Mouse (Mus musculus): ENCODE measurements around the gene Hist1h4h. TPM values are rescaled to one million over a fixed set of nuclear protein-coding genes. Genes with fewer than 3 reads are reported as not detected.
A peak's percentile ranks its signal among the peaks of the same experiment; 100 is the strongest.

Hist1h4h gene
- polyA plus RNA-seq, 1 experiment: 150 TPM

- H3K36me3 ChIP-seq (ENCODE audit: control insufficient read depth, insufficient read depth, low read length): no peaks in the 10 kb centered on the region
- H3K27me3 ChIP-seq (ENCODE audit: control insufficient read depth, insufficient read depth, low read length): no peaks in the 10 kb centered on the region
- no peak for DNase-seq
- TF ChIP-seq CTCF (IDR thresholded peaks at IDR 0.05; ENCODE audit: borderline replicate concordance, control insufficient read depth, extremely low read depth, insufficient read depth, low read length, poor library complexity): no peak
- TF ChIP-seq POLR2A (IDR thresholded peaks at IDR 0.05; ENCODE audit: control insufficient read depth, extremely low read depth, insufficient read depth, low read length, poor library complexity): no peak
- no peak overlapping the region for H3K4me3 ChIP-seq (ENCODE audit: control insufficient read depth, insufficient read depth, low read length)
- 37% methylated on average over 14 of the region's 14 CpGs for WGBS
- 0 out of 2 replicates have a peak, but pooled peaks cover 5% of the 10 kb centered on the region for H3K4me1 ChIP-seq (replicated peaks; ENCODE audit: control insufficient read depth, insufficient read depth, low read length)
- H3K27ac ChIP-seq (ENCODE audit: control insufficient read depth, insufficient read depth, low read length): no peak overlapping the region
Measured at GRCm38 (mm10) chr13:23491990-23492389, 38.9 kb upstream of the Hist1h4h start.

GRCm38 (mm10) chr13:23495526-23495925 is 35.3 kb upstream of the Hist1h4h start:
- Histone ChIP-seq H3K4me3 (ENCODE audit: control insufficient read depth, insufficient read depth, low read length) (no peak overlapping the region), H3K4me1 (replicated peaks; ENCODE audit: control insufficient read depth, insufficient read depth, low read length) (0 out of 2 replicates have a peak, but pooled peaks cover 2% of the 10 kb centered on the region), H3K27me3 (ENCODE audit: control insufficient read depth, insufficient read depth, low read length) (no peaks in the 10 kb centered on the region), H3K27ac (ENCODE audit: control insufficient read depth, insufficient read depth, low read length) (no peak overlapping the region), H3K36me3 (ENCODE audit: control insufficient read depth, insufficient read depth, low read length) (no peaks in the 10 kb centered on the region)
- no peak for TF ChIP-seq POLR2A (IDR thresholded peaks at IDR 0.05; ENCODE audit: control insufficient read depth, extremely low read depth, insufficient read depth, low read length, poor library complexity)
- TF ChIP-seq CTCF (IDR thresholded peaks at IDR 0.05; ENCODE audit: borderline replicate concordance, control insufficient read depth, extremely low read depth, insufficient read depth, low read length, poor library complexity): no peak
- 93% methylated on average over 6 of the region's 6 CpGs for WGBS
- no peak for DNase-seq

GRCm38 (mm10) chr13:23497656-23498321 is 33.1 kb upstream of the Hist1h4h start:
- H3K4me1 ChIP-seq (replicated peaks; ENCODE audit: control insufficient read depth, insufficient read depth, low read length): no peaks in the 10 kb centered on the region
- no peaks in the 10 kb centered on the region for H3K27me3 ChIP-seq (ENCODE audit: control insufficient read depth, insufficient read depth, low read length)
- no peaks in the 10 kb centered on the region for H3K36me3 ChIP-seq (ENCODE audit: control insufficient read depth, insufficient read depth, low read length)
- H3K4me3 ChIP-seq (ENCODE audit: control insufficient read depth, insufficient read depth, low read length): no peak overlapping the region
- TF ChIP-seq CTCF (IDR thresholded peaks at IDR 0.05; ENCODE audit: borderline replicate concordance, control insufficient read depth, extremely low read depth, insufficient read depth, low read length, poor library complexity) (no peak), POLR2A (IDR thresholded peaks at IDR 0.05; ENCODE audit: control insufficient read depth, extremely low read depth, insufficient read depth, low read length, poor library complexity) (no peak)
- WGBS: 78% methylated on average over 19 of the region's 19 CpGs
- no peak for DNase-seq
- H3K27ac ChIP-seq (ENCODE audit: control insufficient read depth, insufficient read depth, low read length): no peak overlapping the region

- no peak for TF ChIP-seq POLR2A (IDR thresholded peaks at IDR 0.05; ENCODE audit: control insufficient read depth, extremely low read depth, insufficient read depth, low read length, poor library complexity)
- Histone ChIP-seq H3K27ac (ENCODE audit: control insufficient read depth, insufficient read depth, low read length) (no peak overlapping the region), H3K27me3 (ENCODE audit: control insufficient read depth, insufficient read depth, low read length) (no peaks in the 10 kb centered on the region), H3K36me3 (ENCODE audit: control insufficient read depth, insufficient read depth, low read length) (no peaks in the 10 kb centered on the region), H3K4me1 (replicated peaks; ENCODE audit: control insufficient read depth, insufficient read depth, low read length) (no peaks in the 10 kb centered on the region), H3K4me3 (ENCODE audit: control insufficient read depth, insufficient read depth, low read length) (no peak overlapping the region)
- WGBS: 63% methylated on average over 10 of the region's 10 CpGs
- DNase-seq: no peak
Measured at GRCm38 (mm10) chr13:23498653-23499052, 32.2 kb upstream of the Hist1h4h start.

GRCm38 (mm10) chr13:23499943-23500342 is 30.9 kb upstream of the Hist1h4h start:
- Histone ChIP-seq H3K27ac (ENCODE audit: control insufficient read depth, insufficient read depth, low read length) (no peak overlapping the region), H3K4me1 (replicated peaks; ENCODE audit: control insufficient read depth, insufficient read depth, low read length) (no peaks in the 10 kb centered on the region), H3K4me3 (ENCODE audit: control insufficient read depth, insufficient read depth, low read length) (no peak overlapping the region), H3K36me3 (ENCODE audit: control insufficient read depth, insufficient read depth, low read length) (no peaks in the 10 kb centered on the region), H3K27me3 (ENCODE audit: control insufficient read depth, insufficient read depth, low read length) (no peaks in the 10 kb centered on the region)
- no peak for DNase-seq
- no peak for TF ChIP-seq CTCF (IDR thresholded peaks at IDR 0.05; ENCODE audit: borderline replicate concordance, control insufficient read depth, extremely low read depth, insufficient read depth, low read length, poor library complexity)
- no peak for TF ChIP-seq POLR2A (IDR thresholded peaks at IDR 0.05; ENCODE audit: control insufficient read depth, extremely low read depth, insufficient read depth, low read length, poor library complexity)
- WGBS: 73% methylated on average over 7 of the region's 7 CpGs

- Histone ChIP-seq H3K4me1 (replicated peaks; ENCODE audit: control insufficient read depth, insufficient read depth, low read length) (no peaks in the 10 kb centered on the region), H3K36me3 (ENCODE audit: control insufficient read depth, insufficient read depth, low read length) (no peaks in the 10 kb centered on the region), H3K4me3 (ENCODE audit: control insufficient read depth, insufficient read depth, low read length) (no peak overlapping the region), H3K27me3 (ENCODE audit: control insufficient read depth, insufficient read depth, low read length) (no peaks in the 10 kb centered on the region), H3K27ac (ENCODE audit: control insufficient read depth, insufficient read depth, low read length) (no peak overlapping the region)
- DNase-seq: peak; percentile 75
- no peak for TF ChIP-seq POLR2A (IDR thresholded peaks at IDR 0.05; ENCODE audit: control insufficient read depth, extremely low read depth, insufficient read depth, low read length, poor library complexity)
- no peak for TF ChIP-seq CTCF (IDR thresholded peaks at IDR 0.05; ENCODE audit: borderline replicate concordance, control insufficient read depth, extremely low read depth, insufficient read depth, low read length, poor library complexity)
- 14% methylated on average over 17 of the region's 17 CpGs for WGBS
Measured at GRCm38 (mm10) chr13:23500424-23501200, 30.2 kb upstream of the Hist1h4h start.
